Mouse (Mus musculus) lung, postnatal 25 days (tissue): Measurements from ENCODE around the gene Pex10.

Source experiments
- DNase-seq: peaks from one replicate; pipeline ENCODE4 v3.0.0; 2022; ENCODE audit warnings: low spot score

Pex10 gene

DNA sequence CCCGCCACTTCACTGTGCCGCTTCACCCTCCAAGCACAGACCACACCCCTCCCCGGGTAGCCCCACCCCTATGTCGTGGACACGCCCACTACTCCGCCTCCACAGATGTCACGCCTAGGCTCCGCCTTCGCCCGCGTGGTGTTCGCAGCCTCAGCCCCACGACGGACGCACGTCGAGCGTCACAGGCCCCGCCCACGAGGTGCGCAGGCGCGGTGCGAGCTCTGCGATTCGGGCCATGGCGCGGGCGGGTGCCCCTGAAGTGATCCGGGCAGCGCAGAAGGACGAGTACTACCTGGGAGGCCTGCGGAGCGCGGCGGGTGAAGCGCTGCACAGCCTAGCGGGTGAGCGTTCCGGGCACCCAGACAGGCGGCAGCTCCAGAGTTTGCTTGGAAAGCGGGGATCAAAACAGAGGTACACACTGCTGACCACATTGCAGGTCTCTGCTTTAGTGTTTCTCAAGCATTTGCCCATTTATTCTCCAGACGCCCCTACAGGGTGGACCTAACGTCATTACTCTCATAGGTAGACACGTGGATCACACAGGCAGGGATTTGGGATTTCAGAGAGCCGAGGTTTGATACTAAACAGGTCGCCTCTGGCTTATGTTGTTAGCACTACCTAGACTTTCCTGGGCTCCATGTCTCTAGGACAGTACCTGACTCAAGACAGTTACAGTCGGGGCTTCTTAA is at the start of gene Pex10:
Gene Pex10, plus strand, starts transcription at position 183 of the 689 bp plus-strand sequence.
- peak; percentile 97 for DNase-seq

DNA sequence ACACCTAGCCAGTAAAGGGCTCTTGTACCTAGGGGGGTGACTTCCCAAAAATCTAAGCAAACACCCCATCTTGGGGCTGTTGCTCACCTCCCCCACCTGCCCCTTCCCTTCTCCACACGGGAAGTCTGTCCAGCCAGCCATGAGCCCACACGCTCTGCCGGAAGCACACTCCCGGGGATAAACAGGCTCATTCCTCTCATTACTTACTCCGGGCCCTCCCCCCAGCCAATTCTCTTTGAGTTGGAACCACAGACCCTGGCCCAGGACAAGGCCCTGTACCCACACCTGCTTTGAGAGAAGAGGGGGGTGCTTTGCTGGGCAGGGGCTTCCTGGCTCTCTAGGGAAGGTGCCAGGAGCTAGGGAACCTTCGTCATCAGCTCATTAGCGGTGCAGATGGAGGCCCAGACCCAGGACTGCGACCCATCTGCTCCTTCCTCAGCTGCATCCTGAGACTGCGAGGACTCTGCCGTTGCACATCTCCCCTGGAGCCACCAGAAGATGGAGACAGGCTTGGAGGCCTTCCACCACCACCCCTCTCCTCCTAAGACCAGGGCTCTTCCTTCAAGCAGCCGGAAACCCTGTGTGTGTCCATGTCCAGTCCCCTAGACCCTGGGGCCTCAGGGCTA is 49.5 kb upstream of the Pex10 start:
- DNase-seq: no peak

DNA sequence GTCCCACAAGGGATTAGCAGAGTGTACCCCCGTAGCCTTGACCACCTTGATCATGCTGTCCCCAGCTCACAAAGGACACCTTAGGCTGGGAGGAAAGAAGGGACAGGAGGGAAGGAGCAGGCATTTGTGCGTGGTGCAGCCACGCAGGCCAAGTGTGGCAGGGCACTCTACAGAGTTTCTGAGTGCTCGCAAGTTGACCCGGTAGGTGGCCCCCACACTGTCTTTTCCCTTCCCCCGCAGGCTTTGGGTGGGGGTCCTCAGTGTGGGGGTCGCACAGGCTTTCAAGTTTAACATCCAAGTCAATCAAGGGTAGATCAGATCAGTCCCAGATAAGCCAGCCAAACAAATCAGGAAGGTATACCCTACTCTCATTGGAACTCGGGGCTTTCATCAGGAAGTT is 48.8 kb upstream of the Pex10 start:
- no peak for DNase-seq

DNA sequence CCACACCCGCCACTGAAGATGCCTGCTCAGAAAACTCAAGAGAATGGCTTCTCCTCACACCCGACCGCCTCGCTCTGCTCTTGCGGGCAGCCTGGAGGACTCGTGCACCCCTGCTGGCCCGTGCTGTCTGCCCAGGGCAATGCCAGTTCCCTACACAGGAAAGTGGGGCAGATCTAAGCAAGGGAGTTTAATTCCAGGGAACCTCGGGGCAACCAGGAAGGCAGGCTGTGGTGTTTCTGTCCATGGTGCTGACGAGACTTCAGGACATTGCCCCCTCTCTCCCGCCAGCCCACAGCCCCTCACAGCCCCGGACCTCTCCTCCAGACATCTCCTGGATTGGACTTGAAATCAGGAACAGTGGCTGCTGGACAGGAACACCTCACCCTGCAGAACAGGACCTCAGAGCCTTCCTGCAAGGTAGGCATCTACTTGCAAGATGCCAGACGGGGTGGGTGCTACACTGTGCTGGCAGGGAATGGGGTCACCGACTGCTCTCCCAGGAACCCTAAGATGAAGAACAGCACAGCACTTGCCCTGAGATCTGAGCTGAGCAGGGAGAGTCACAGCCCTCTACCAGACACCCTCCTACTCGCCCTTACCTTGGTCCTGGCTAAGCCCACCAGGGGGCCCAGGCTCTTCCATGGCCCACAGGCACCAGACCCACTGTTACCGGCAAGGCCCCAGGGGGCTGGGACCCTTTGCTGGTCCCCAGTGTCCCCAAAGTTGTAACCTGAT is 48.0 kb upstream of the Pex10 start:
- no peak for DNase-seq

DNA sequence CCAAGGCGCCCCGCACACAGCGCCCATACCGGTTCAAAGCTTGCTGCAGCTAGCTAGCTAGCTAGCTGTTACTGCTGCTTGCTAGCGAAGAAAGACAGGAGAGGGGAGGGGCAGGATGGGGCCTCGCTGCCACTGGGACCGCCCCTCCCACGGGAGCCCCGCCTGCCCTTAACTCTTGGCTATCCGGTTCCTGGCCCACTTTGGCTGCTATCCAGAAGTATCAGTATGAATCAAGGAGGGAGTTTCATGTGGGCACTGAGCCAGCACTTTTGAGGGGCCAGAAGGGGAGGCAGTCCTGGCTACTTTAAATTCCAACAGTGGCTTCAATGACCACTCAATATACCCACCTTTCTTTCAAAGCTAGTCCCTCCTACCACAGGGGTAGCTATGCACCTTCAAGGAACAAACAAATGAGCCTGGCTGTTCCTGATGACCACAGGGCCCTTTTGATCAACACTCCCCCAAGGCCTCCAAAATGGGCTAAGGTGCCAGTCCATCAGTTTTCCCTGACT is 47.4 kb upstream of the Pex10 start:
- peak; percentile 48 for DNase-seq

DNA sequence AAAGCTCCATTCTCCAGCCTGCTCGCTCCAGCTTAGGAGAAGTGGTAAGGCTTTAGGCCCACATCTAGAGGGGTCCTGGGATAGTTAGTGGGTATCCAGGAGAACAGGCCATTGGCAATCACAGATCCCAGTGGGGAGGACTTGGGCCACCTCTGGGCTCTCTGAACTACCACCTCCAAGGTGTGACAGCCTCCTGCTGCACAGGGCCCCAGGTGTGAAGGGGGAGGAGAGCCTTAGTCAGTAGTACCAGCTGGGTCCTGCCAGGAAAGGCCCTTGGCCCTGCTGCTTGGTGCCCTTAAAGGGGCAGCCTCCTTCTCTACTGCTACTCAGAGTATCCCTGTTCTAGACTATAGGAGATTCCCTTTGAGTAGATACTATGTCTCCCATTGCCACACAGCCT is 46.7 kb upstream of the Pex10 start:
- no peak for DNase-seq

DNA sequence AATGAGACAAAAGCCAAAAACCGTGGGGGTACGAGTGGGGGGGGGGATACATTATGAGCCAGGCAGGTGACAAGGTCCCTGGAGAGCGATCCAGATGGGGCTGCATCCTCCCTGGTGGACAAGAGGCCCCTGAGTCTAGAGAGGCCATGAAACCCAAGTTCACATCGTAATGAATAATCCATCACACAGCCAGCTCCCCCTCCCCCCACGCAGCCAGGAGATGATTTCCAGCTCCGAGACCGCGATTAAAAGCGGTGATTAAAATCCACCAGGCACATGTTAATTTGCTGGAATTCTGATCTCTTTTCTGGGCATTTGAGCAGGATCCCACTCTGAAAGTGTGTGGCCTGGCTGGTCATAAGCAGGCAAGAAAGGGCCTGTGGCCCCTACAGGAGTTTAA is 46.0 kb upstream of the Pex10 start:
- DNase-seq: no peak

DNA sequence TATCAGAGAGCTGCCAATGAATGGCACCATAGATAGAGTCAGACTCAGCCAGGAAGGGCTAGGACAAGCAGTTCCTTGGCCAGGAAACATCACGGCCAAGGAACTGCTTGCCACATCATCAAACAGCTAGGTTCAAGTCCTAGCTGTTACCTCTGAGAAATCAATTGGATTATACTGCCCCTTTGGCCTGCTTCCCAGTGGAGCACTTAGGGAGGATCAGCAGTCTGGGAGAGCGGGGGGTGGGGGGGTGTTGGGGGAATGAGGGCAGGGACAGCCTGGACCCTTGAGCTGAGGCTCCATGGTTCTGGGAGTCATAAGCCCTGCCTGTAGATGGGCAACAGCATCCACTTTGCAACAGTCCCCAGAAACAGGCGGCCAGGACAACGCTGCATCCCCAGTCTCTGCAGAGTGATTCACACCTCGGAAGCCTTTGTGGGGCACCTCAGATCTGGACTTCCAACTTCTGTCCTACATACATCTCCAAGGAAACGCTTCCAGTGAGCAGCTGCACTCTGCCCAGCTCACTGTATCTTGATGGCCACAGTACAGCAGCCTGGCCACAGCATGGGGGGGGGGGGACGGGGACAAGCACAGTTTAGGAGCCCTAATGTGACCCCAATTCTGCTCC is 44.5 kb upstream of the Pex10 start:
- DNase-seq: no peak

DNA sequence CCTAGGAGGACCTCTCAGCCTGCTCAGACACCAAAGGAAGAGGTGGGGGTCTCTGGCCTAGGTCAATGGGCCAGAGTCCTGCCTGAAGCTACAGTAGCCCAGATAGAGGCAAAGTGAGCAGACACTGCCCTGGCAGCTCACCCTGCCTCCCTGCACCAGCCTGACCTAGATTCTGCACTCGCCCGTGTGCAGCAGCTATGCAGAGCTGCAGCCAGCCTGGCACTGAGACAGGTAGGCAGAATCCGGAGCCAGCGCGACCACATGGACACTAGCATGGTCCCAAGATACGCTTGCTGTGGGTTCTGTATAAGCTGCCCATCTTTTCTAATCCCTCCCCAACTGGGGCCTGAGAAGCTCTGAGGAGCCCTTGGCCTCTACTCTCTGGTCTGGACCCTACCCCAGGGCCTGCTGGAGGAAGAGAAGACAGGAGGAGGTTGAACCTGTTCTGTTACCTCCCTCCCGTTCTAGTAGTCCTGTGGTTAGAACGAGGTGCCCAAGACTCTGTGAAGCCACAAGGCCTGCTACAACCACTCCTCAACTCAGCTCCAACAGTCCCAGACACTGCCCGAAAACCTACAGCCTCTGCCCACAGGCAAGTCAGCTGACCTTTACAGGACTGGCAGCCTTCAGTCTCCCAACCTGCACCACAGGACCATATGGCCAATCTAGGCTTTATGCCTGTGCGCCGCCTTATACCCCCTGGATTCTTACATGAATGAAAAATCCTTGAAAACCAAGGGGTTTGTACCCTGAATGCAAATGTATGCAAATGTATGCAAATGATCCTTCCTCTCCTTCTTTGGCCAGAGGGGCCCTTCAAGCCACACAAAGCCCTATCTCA is 42.4 kb upstream of the Pex10 start:
- no peak for DNase-seq

DNA sequence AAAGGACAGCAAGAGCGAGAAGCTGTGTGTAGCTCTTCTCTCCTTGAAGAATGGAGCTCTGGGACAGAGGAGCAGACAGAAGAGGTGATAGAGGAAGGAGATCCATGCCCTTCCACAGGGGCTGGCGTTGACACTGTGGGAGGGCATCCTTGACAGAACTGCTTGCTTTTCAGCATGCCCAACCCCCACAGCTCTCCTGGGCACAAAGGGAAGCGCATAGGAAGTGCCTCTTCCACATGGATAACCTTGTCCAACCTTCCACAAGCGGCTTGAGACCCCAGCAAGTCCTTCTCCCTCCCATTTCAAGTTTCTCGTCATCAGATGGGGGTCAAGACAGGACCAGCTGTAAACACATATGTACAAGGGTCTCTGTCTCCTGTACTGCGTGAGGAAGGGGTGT is 33.7 kb upstream of the Pex10 start:
- DNase-seq: no peak

DNA sequence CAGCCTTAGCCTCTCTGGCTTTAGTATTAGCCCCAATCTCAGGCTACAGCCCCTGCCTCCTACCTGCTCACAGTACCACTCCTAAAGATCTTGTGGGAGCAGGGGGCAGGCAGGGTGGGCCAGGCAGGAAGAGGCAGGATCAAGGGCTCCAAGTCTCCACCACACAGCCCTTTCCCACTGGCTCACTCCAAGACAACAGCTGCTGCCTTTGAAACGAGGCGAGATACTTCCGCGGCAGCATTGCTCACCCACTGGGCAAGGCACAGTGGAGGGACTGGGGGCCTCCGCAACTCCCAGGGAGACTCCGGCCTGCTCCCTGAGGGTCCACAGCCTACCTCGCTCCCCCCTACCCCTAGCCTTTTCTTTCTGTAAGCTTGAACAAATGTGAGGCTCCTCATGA is 32.6 kb upstream of the Pex10 start:
- no peak for DNase-seq

DNA sequence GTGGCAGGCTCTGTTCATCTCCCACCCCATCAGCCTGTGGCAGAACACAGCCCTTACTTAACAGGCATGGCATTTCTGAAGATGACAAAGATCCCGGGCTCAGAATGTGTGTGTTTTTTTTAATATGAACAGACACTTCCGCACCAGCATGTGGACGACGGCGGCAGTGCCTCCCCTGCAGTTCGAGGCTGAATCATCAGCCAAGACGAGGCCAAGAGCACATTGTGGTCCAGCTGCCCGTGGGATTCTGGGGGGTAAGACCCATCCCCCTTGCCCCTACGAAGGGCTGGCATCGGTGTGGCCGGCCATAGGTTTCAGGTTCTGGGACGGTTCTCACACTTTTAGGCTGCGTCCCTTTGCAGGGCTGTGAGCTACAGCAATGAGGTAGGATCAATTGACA is 32.0 kb upstream of the Pex10 start:
- no peak for DNase-seq

DNA sequence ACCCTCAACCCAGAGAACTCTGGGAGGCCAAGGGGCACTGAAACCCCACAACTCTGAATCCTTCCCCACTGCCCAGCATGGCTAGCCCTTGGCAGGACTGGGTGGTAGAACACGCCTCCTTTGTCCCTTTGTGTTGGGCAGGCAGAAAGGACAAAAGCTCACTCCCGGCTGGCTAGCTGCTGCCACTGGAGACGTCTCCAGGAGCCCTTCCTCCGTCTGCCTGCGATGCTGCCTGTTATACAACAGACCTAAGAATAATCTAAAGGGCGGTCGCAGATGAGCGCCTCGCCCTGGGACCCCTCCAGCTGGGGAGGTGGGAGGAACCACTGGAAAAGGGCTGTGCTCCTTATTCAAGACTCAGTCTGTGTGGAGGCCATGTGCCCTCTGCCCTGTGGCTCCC is 26.6 kb upstream of the Pex10 start:
- no peak for DNase-seq

DNA sequence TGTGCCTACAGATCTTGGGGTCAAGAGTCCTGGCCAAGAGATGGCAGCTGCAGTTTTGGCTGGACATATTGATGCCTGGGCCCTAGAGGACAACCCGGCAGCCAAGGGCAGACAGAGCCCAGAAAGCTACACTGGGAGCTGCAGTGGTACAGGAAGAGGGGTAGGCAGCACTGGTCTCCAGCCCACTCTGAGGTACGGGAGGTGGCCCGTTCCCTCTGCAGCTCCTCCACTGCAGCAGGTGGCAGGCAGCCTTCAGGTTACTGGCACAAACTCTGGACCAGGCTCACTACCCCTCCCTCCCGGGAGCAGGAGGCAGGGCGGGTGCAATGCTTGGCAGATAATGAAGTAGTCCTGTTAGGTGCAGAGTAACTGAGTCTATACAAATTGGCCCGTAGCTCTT is 26.1 kb upstream of the Pex10 start:
- DNase-seq: no peak

DNA sequence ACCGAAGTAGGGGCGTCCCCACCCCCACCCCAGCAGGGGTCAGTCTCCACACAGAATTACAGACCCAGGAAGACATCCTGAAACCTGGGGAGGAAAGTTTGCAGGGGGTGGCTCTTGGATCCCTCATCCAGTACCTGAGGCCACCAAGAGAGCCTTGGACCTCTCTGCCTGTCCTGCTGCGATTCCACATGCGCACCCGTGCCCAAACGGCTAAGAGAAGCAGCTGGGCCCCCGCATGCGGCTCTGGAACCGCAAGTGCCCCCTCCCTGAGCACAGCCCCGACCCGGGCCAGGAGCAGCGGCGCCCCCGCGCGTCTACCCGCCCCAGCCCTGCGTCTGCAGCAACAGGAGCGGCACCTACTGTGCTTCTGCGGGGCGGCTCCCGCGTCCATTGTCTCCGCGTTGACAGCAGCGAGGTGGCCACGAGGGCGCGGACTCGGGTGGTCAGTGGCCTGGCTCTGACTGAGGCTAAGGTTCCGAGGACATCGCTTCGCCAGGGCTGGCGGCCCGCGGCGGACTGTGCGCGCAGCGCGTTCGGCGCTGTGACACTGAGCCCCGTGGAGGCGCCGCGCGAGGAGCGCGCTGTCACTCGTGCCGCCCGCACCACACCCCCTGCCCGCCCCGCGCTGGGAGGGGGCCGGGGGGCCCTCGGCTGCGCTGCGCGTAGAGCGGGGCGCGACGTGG is 24.1 kb upstream of the Pex10 start:
- no peak for DNase-seq

DNA sequence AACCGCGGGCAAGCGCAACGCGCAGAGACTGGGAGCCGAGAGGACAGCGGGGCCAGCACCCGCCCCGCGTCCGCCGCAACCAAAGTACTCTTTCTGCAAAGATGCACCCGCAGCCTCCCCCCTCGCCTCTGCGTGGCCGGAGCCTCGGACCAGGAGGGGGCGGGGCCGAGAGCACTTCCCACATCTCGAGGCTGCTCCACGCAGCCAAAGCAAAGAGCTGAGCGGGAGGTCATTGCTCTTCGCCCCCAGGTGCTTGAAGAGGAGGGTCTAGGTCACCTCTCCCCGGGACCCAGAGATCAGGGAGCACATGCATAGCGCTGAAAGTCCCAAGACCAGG is 23.6 kb upstream of the Pex10 start:
- no peak for DNase-seq

DNA sequence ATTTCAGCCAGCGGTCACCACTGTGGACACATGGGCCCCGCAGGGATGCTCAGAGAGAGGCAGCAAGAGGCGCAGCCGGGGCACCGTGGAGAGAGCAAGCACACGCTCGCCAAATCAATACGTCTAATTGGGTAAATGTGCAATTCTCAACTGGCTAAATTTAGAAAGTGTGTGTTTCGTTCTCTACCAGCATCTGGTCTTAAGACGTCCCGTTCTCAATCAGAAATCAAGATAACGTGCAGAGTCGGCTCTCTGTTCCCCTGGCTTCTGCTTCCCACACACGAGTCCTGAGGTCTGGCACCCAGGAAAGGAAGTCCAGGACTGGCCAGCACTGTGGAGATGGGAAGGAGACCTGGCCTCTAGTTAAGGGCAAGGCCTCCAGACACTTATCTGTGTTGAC is 20.2 kb upstream of the Pex10 start:
- DNase-seq: no peak

DNA sequence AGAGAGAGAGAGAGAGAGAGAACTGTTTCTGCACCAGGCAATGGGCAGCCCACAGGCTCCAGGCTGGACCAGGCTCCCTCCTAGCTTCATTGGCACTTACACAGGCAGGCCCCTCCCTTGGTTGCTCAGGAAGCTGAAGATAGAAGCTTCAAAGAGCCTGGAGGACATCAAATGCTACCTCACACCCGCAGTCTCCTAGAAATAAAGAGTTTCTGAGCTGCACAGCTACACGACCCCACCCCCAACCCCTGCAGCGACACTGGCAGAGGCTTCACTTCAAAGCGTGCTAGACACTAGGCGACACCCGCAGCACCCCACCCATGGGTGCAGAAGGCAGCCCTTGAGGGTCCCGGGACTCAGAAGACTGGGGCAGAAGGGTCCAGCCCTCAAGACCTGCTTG is 16.7 kb upstream of the Pex10 start:
- peak; percentile 35 for DNase-seq

DNA sequence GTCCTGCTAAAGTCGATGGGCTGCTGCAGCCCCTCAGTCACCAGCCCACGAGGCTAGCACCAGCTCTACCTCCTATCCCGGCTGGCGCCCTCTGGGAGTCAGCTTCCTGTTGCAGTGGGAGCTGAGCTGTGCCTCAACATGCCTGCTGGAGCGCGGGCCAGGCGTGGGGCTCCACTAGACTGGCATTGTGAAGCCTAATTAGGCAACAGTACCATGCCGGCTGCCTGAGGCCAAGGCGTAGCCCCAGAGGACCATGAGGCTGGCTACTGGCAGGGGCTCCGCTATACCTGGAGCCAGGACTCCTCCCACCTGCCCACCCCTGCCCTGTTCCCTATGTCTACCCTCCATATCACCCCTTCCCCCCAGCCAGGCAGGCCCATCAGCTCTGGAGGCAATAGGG is 10.1 kb upstream of the Pex10 start, which contains the start of gene Plch2:
Gene Plch2, minus strand, starts transcription at position 61 of the 400 bp plus-strand sequence.
- DNase-seq: no peak

DNA sequence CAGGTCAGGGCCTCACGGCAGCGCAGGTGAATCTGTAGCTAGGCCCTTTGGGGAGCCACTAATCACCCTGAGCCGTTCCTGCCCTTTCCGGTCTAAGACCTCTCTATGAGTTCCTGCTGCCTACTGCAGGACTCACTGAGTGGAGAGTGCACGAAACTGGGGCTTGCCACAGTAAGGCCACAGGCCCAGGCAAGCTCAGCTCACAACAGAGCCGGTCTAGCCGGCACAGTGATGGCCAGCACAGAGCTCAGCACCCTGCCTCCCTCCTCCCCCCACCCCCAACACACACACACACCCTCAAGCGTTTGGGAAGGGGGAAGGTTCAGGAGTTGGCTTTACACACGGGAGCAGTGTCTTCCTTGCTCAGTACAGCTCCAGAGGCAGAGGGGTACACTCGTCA is 8.5 kb upstream of the Pex10 start:
- DNase-seq: no peak

DNA sequence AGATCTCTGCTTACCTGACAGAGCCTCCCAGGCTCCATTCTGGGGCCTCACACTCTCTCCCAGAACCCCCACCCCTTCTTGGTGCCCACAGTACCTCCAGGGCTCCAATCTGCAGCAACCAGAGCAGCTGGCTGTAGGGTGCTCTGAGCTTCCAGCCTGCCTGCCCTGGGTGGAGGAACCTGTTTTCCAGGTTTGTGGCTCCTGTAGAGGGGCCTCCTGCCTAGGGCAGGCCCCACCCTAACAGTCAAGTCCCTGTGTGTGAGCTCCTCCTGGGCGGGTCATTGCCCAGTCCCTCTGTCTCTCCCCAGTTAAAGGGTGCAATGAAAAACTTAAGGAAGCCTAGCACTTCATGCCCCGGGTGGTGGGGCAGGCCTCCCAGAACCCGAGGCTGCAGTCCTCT is 2.9 kb upstream of the Pex10 start:
- DNase-seq: peak; percentile 69
